Mouse (Mus musculus) layer of hippocampus, adult 18-20 months (tissue): ENCODE measurements around the gene Prss23. TPM values are rescaled to one million over a fixed set of nuclear protein-coding genes. Genes with fewer than 3 reads are reported as not detected.

Experiments
- DNase-seq, 2 experiments: peaks; one replicate each; pipeline ENCODE4 v3.0.0; 2022; ENCODE audit warnings: low spot score in 2 of 2
- long read RNA-seq: library from polyadenylated mRNA; stranded (forward); transcript quantifications from one replicate; pipeline ENCODE4 v2.0.0, GENCODE M21; 2021
- total RNA-seq, 2 experiments: library from RNA; stranded (reverse); gene quantifications; 2 replicates each; pipeline ENCODE4 v1.2.3; 2021

Prss23 gene
- 10 to 100 TPM; 16.5 to 16.6 TPM for total RNA-seq
- long read RNA-seq, transcript Prss23-201 (2 exons, 3,228 nt): major isoform, 11 of 13 reads
- long read RNA-seq, partial matches to known transcripts: 0 of 13 reads
- long read RNA-seq, other reads (novel, unspliced or antisense): 1 of 13 reads

DNA sequence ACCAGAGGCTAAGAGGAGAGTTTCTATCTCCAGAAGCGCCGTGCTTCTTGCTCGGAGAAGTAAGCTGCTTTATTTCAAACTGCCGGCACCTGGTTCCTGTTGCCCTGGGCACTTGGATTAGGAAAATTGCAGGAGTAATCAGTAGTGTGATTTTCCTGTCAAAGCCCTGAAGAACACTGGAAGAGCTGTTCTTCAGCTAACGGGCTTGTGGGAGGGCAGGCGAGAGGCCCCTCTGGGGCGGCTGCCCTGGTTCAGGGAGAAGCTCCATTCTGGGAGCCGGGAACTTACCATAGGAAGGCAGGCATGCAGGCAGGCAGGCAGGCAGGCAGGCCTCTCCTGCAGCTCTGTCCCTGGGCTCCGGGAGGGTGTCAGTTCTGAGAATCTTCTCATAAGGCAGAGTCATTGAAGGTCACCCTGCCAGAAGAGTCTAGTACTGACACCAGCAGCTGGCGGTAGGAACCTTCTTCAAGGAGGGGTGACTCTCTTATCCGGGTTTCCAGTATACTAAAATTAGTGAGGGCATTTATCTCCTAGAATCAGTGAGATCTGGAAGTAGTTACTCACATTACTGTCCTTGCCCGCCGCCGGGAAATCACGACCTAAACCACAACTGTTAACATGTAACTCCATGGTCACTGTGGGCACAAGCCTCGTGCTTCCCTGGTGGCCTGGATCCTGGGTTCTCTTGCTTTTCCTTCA, at the start of gene Prss23:
Gene Prss23 (minus strand): TSS at position 457 of the 699 bp plus-strand sequence.
- no peak for DNase-seq

DNA sequence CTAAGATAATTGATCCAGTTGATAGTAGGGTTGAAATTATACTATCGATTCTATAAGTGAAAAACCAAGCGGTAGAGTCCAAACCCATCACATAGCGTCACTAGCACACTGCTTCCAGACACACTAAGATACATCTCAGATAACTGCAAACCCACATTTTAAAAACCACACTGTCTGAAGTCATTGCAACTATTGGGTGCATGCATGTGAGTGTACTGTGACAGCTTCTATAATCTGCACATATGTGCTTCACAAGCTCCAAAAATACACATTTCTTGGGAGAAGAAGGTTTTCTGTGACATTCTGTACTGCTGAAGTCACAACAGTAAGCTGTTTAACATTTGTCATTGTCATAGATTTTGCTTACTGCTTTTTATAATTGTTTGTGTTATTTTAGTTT, 49.1 kb upstream of the Prss23 start:
- no peak for DNase-seq

DNA sequence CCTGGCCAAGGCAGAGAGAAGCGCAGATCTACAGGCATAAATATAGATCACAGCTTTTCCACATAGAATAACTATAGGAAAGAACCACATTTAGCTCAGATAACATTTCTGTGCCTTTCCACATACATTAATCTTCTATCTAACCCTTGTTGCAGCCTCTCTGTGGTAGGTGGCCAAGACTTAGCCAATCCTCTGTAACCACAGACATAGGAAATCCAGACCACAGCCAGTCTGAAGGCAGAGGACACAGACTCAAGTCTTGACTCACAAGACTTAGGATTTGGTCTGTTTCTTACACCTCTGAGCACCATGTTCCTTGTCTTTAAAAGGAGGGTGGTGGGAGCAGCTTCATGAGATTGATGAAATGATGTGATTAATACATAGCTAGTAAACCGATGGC, 37.6 kb upstream of the Prss23 start:
- DNase-seq: no peak

DNA sequence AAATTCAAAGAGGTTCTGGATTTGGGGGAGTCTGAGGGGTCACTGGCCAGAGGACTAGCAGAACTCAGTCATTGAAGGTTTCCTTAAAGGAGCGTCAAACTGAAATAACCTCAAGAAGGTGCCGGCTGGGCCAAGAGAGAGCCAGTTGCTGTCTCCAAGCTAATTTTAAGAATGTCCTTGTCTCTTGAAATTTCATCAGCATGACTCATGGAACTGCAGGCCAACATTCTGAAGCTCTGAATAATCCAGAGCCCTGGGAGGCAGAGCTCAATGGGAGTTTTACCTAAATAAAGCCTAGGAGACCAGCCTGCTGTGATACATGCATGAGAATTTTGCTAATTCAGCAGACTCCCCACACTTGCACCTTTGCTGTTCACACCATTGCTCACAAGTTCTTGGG, 36.5 kb upstream of the Prss23 start:
- DNase-seq: peak in 1 of 2 experiments; percentile 22

- DNase-seq: no peak
These were observed 35.2 kb upstream of the Prss23 start for GRCm38 (mm10) chr7:89562140-89562539.

DNA sequence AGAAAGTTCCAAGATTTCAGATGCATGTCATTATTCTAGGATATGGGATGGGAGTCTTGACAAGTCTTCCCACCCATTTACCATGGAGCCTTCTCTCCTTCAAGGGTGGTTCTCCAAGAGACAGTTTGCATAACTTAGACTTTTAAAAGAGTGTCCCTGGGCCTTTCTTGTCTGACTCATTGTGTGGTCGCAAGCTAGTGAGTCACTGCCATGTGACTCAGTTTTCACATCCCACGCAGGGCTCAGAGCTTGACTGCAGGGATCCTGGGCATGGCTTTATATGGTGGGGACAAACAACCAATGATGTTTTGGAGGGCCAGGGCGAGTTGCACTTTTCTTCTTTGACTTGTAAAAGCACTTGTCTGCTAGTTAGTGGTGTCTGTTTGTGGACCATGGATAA, 34.0 kb upstream of the Prss23 start:
- DNase-seq: no peak

GRCm38 (mm10) chr7:89559633-89560032, 32.6 kb upstream of the Prss23 start:
- no peak for DNase-seq

- DNase-seq: no peak
These were observed 32.1 kb upstream of the Prss23 start for GRCm38 (mm10) chr7:89559105-89559504.

DNA sequence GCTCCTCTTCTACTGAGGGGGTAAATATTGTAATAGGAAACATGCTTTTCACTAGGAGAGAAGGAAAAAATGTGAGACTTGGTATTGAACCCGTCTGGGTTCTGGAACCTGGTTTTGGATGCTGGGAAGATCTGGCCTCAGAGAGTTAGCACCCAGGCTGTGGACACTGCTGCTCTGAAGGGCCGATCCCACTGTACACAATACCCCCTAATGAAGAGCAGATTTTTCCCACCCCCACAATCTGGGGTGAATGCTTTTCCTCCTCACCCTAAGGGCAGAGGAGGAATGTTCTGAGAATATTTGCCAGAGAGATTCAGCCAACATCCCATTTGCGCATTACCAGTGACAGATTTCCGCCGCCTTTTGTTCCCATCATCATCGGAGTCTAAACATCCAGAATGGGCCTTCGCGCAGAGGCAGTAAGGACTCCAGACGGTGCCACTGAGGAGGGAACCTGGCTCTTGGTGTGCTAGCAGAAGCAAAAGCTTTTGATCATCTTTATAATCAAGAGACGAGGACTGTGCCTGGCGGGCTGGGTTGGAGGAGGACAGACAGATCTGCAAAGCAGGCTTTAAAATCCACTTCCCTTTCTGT, 31.6 kb upstream of the Prss23 start:
- peak; percentile 46 to 80 for DNase-seq

DNA sequence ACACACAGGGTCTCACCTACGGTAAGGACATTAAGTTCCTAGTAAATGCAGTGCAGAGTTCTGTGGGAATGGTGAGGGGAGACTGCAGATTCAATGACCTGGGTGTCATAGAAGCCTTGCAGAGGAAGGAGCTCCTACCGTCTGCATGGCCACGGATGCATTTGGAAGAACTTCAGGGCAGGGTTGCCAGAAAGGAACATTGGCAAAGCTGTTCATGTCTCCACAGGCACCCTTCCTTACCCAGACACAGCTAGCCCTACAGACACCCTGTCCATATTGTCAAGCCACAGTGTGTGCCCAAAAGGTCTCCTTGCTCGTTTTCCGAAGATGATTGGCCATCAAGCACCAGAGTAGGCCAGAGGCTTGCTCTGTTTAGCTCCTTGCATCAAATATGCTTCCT, 30.1 kb upstream of the Prss23 start:
- DNase-seq: no peak

DNA sequence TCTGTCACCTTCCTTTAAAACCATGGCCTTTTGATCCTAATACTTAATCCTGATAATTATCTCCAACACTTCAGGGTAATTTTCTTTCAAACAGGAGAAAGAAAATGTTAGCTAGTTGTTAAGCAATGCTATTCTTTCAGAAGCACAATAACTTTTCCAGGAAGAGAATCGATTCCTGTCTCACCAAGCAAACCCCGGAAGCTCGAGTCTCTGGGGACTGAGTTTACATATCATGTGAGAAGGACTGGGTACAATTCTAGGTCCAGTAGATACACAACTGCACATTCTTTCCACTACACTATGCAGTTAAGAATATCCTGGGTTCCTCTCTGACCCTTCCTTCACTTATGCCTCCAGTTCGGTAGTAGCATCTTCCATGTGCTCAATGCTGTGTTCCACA, 29.7 kb upstream of the Prss23 start:
- DNase-seq: no peak

DNA sequence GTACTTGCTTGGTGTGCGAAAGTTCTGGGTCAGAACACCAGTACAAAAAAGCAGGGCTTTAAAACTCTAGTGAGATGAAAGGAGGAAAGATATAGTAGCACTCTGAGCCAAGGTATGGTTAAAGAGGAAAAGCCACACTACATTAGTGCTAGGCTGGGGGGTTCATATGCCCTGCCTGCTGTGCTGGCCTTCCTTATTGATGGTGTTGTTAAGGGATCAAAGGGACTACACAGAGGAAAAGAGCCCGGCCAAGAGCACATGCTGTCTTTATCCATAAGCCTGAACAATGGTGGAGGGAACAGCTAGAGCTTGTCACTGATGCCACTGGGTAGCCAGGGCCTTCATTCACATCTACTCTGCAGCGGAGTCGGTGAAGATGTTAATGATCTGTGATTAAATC, 28.2 kb upstream of the Prss23 start:
- DNase-seq: no peak

DNA sequence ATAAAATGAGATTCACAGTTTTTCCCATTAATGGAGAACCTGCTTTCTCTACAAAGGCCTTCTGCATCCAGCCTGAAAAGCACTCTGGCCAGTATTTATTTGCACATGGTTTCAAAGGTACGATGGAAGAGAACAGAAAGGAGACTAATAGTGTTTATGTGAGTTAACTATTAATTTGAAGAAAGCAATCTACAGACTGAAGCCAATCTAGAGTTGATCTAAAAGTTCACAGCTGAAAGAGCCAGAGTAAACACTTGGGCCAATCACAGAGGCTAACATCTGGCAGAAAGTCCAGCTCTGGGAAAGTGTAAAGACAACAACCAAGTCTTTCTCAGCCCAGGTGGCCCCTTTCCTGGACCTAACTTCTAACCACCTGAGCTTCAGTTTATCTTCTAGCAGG, 27.1 kb upstream of the Prss23 start:
- DNase-seq: no peak

- no peak for DNase-seq
These were observed 14.0 kb upstream of the Prss23 start for GRCm38 (mm10) chr7:89540976-89541375.

DNA sequence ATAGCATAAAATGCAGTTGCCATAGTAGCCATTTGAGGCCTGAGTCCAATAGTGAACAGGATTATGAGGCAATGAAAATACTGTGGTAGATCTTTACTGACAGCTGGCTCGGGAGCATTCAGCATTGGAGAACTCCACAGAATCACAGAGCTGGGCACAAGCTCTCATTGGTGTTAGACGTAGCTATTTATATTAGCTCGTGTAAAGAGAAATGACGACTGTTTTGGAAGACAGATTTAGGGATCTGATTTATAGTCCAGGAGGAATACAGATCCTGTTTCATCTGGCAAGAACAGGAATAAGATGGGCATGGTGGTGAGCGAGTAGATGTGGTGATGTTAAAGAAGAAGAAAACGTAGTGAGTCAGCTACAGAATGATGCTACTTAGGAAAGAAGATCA, 12.4 kb upstream of the Prss23 start:
- DNase-seq: no peak

DNA sequence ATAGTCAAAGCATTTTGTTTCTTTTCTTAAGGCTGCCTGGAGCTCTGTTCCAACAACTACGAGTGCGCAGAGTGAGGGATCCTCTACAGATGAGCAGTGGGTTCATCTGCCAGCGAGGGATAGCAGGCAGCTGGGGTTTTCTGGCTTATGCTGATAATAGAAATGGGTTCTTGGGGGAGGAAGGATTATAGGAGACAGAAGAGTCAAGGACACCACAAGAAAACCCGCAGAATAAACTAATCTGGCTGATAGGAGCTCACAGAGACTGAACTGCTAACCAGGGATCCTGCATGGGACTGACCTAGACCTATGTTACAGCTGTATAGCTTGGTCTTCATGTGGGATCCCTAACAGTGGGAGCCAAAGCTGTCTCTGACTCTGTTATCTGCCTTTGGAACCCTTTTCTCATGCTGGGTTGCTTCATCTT, 456 bp upstream of the Prss23 start:
- no peak for DNase-seq

- DNase-seq: peak in 1 of 2 experiments; percentile 33
These were observed 3.2 kb downstream of the Prss23 start for GRCm38 (mm10) chr7:89523816-89524215.

- DNase-seq: no peak
These were observed 4.8 kb downstream of the Prss23 start for GRCm38 (mm10) chr7:89522170-89522569.

DNA sequence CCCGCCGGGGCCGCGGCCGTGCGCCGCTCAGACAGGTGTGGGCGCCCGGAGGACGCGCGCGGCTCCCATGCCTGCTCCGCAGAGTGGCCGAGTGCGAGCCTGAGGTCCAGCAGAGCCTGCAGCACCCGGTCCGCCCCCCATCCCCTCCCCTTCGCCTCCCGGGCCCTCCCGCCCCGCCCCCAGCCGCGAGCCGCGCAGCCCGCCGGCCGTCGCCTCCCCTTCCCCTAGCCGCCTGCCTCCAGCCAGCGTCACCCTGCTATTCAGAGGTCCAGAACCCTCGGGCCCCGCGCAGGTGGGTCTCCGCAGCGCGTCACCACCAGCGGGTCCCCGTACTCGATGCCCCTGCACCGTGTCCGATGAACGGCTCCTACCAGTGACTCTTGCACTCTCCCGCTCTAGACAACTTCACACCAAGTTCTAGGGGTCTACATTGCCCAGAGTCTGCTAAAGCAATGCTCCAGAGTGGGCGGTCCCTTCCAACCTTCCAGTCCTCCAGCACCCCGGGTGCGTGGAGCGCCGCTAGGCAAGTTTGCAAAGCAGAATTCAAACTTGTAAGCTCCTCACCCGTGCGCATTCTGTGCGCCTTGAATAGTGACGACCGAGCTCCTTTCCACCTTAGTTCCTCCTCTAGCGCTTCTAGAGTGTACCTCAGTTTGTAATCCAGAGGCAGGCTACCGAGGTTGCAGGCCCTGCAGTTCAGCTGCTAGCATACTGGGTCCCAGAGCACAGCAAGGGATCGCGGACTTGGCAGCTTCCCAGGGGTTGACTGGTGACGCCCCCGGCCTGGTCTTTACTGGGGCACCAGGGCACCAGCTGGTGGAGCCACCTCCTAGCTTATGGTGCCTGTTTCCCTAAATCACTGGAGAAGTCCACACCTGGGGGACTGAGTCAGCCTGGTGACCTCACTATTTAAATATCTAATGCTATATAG, 9.3 kb downstream of the Prss23 start:
- DNase-seq: peak in 1 of 2 experiments; percentile 38

DNA sequence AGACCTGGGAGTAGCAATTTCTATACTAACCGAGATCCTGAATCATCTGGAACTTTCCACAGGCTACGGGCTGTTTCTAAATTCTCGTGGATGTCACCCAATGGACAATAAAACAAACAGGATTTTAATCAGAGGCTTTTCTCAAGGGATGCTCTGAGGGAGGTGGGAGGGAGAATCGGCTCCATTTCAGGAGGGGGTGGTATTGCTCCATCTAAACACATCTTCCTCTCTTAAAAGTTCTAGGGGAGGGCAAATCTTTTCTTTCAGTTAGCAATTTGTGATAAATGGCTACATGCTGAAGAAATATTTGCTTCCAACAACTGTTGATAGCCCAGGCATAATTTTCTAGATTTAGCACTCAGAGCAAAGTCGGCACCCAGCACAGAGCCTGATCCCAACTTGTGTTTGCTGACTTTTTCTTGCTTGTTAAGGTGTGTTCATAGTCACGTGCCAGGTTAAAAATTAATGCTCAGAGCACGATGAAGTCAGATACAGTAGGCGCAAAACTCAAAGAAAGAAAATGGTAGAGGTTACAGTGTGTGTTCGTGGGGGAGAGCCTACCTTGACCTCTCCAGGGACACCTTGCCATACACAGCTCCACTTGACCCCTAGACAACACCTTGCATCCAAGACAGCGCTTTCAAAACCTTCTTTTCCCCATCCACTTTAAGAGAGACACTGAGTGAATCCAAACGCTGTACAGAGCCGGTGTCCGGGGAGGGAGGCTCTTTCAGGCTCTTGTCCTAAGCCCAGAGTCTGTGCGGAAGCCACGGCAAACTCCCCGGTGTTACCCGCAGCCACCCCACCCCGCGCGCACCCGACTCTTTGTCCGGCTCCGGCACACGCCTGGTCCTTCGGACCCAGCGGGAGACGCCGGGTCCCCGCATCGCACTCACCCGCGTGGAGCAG, 10.2 kb downstream of the Prss23 start:
- DNase-seq: no peak
